Mouse (Mus musculus) adrenal gland, adult 18-20 months (tissue): ENCODE results near the gene Camsap2. TPM values are rescaled to one million over a fixed set of nuclear protein-coding genes. Genes with fewer than 3 reads are reported as not detected.
A peak's percentile ranks its signal among the peaks of the same experiment; 100 is the strongest.

Experiments used
- DNase-seq, 2 experiments: peaks; one replicate each; pipeline ENCODE4 v3.0.0; 2021 to 2022; ENCODE audit warnings: low spot score in 2 of 2
- long read RNA-seq, 2 experiments: library from polyadenylated mRNA; stranded (forward); transcript quantifications; one replicate each; pipeline ENCODE4 v2.0.0; 2021
- total RNA-seq, 2 experiments: library from RNA; stranded (reverse); gene quantifications; 1 replicate in 1 of 2; 2 replicates in 1 of 2; pipeline ENCODE4 v1.2.3; 2021

The Camsap2 gene
- total RNA-seq, result 10 to 100 TPM; 42.3 to 42.6 TPM
- long read RNA-seq, experiment 1, full-length matches to known transcripts, result 3 of 6 reads
- long read RNA-seq, experiment 1, partial matches to known transcripts, result 3 of 6 reads
- long read RNA-seq, experiment 1, other reads (novel, unspliced or antisense), result 0 of 6 reads
- long read RNA-seq, experiment 2, partial matches to known transcripts, result 6 of 6 reads
- long read RNA-seq, experiment 2, other reads (novel, unspliced or antisense), result 0 of 6 reads

DNA sequence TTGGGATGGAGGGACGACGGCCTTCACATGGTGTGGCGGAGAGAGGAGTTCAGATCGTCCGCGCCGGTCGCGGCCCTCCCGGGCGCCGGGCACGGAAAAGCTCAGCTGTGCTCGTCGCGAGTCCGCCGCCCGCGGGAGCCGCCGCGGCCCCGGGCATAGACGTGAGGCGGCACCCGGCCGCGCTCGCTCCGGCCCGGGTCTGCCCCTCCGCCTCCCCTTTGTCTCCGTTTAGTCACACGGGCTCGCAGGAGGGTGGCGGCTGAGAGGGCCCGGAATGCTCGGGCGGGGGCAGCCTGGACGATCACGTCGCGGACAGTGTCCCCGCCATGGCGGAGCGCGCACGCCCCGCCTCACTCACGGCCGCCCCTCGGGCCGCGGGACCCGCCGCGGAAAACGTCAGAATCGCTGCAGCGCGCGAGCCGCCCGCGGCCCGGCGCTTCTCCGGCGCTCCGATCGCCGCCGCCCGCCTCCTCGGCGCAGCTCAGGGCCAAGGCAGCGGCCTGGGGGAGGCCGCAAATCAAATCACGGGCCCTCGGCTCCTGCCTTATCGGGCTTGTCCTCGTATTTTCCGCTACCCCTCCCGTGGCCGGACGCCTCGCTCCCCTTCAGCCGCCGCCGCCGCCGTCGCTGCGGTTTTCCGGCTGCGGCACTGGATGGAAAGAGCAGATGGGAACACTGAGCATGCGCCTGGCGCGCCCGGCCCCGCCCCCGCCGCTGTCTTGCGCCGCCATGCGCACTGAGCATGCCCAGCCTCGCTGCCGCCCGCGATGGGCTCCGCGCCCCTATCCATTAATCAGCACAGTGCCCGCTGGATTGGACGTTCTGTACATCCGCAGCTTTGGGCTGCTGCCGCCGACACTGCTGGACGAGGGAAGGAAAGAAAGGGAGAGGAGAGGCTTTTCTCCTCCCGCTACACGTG is at the start of gene Camsap2:
Gene Camsap2, minus strand, starts transcription at position 651 of the 919 bp plus-strand sequence.
- DNase-seq, result peak; percentile 97

DNA sequence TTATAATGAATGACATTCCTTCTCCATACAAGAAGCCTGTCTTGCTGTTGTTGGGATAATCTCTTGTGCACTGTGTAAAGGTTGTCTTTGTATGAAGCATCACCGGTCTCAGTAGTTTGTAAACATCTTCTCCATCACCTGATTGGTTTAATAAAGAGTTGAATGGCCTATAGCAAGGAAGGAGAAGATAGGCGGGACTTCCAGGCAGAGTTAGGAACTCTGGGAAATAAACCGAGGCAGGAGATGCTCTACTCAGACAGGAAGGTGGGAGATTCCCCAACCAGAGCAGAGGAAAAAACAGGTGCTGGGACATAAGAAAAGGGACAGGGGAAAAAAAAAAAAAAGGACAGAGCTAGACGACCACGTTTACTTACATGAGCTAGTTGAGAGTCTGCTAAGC is 49.2 kb upstream of the Camsap2 start:
- no peak for DNase-seq

DNA sequence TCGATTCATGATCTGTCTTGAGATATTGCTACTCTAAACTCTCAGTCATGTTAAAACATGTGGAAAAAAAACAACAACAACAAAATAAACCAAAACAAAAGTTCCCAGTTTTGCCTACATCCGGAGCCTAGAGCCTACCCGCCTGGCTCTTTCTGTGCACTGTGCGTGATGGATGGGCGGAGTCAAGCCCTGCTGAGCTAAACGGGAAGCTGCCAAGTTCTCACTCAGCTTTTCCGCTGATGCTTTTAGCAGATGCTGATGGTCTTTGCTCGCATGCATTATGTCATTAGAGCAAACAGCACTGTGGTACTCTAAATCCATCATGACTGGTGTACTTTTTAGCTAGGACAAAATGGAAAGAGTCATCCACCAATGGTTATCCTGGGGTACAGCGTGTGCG is 48.6 kb upstream of the Camsap2 start:
- DNase-seq, result no peak

GRCm38 (mm10) chr1:136386914-136387313 is 41.0 kb upstream of the Camsap2 start:
- DNase-seq, result no peak

- DNase-seq, result no peak
Measured at GRCm38 (mm10) chr1:136381583-136381982, 35.7 kb upstream of the Camsap2 start.

- no peak for DNase-seq
Measured at GRCm38 (mm10) chr1:136381169-136381568, 35.3 kb upstream of the Camsap2 start.

DNA sequence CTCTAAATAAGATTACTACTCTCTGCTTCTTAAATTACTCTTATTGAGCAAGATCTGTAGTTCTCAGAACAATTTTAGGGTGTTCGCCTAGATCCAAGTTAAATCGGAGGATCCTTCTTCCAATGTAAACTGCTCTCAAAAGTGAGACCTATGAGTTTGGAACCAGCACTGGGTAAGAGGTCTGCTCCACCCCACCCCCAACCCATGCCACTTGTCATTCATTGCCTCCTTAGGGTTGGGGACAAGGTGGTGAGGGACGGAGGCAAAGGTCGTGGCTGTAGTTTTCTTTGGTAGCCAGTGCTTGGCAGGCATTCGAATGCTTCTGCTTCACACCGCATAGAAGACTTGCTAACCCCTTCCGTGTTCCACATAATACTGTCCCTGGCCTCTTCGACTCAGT is 34.7 kb upstream of the Camsap2 start:
- DNase-seq, result no peak

GRCm38 (mm10) chr1:136380161-136380560 is 34.3 kb upstream of the Camsap2 start:
- DNase-seq, result no peak

- DNase-seq, result no peak
Measured at GRCm38 (mm10) chr1:136379261-136379660, 33.4 kb upstream of the Camsap2 start.

GRCm38 (mm10) chr1:136365986-136366385 is 20.1 kb upstream of the Camsap2 start:
- no peak for DNase-seq

- DNase-seq, result peak; percentile 81 to 87
Measured at GRCm38 (mm10) chr1:136364711-136365110, 18.8 kb upstream of the Camsap2 start.

DNA sequence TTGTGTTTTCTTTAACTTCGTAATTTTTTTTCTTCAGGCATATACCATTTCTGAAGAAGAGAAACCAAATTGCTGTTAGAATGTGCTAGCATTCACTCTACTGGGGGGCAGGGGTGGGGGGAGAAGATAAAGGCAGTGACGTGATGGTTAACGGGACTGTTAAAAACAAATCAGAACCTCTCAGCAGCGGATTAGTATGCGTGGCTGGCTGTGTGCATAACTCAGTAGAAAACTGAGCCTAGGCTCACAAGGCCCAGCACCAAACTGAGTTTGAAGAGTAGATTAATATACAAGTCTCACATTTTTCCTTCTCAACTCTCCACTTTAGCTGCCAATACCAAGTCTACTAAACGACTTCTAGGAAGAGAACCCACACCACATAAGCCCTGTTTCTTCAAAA is 17.1 kb upstream of the Camsap2 start:
- no peak for DNase-seq

GRCm38 (mm10) chr1:136362567-136362966 is 16.7 kb upstream of the Camsap2 start:
- DNase-seq, result no peak

DNA sequence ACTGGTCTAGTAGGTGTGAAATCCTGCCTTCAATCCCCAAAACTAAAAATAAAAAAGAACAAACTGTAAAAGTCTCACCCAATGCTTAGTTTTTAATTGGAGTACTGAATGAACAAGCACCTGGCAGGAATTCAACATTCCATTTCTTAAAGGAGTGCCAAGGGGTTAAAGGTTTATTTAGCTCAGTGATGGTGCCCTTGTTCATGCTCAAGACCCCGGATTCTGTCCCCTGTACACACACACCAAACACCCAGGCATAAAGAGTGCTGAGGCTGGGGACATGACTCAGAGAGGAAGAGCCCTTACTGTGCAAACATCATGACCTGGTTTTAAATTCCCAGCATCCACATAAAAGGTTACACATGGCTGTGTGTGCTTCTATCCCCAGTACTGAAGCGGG is 15.5 kb upstream of the Camsap2 start:
- DNase-seq, result no peak

GRCm38 (mm10) chr1:136360909-136361308 is 15.0 kb upstream of the Camsap2 start:
- DNase-seq, result no peak

GRCm38 (mm10) chr1:136358841-136359360 is 13.0 kb upstream of the Camsap2 start:
- no peak for DNase-seq

GRCm38 (mm10) chr1:136355651-136356050 is 9.7 kb upstream of the Camsap2 start:
- DNase-seq, result no peak

- no peak for DNase-seq
Measured at GRCm38 (mm10) chr1:136350699-136351200, 4.8 kb upstream of the Camsap2 start.

DNA sequence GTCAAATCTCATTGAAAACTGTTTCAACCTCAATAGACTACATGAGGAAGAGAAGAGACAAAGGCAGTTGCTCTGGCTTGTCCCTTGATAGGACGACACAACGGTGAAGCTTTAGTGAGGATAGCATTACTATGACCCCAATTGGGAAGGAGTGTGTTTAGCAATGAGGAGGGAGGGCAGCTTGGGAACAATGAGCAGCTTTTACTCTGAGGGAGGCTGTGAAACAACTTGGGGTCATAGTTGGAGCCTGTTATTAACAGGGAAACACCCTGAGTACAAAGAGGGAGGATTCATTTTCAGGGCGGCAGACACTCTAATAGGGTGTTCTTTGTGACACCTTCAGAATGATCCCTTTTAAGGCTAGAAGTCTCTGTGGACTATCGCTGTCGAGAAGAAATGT is 2.2 kb upstream of the Camsap2 start:
- no peak for DNase-seq

DNA sequence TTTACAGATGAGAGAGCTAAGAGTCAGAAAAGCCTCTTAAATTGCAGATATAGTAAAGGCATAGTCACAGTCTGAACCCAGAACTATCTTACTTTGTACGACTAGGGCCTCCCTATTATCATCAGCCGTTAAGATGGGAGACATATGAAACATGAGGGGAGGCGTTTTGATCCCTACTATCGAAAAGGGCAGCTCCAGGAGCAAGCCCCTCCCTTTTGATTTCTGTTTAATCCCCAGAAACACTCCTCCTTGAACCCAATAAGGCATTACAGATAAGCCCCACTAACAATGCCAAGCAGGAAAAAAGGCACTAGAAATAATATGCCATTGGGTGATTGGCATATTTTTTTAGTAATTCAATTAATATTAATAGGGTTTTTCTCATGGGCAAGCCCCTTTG is 1.2 kb upstream of the Camsap2 start:
- DNase-seq, result no peak

- DNase-seq, result no peak
Measured at GRCm38 (mm10) chr1:136346373-136347035, 600 bp upstream of the Camsap2 start.
